Mouse (Mus musculus): ENCODE results near the gene Numa1.

- TF ChIP-seq EP300 (IDR thresholded peaks at IDR 0.05; ENCODE audit: low read depth) (no peak), CTCF (IDR thresholded peaks at IDR 0.05; ENCODE audit: low read depth) (no peak)
Measured at GRCm38 (mm10) chr7:101969694-101970428, 36.0 kb downstream of the Numa1 start.

All from liver, postnatal 0 days (tissue).